Mouse (Mus musculus) lung, postnatal 0 days (tissue): Measurements from ENCODE around the gene Agt. TPM values are rescaled to one million over a fixed set of nuclear protein-coding genes. Genes with fewer than 3 reads are reported as not detected.

Source experiments
- ATAC-seq: fragments of 200-750 bp; cut with Nextera tagmentation; 2 replicates; pipeline ENCODE4 v1.8.0; 2017; ENCODE audit warnings: moderate library complexity
- DNase-seq: peaks from one replicate; pipeline ENCODE4 v3.0.0-alpha.2; 2016; ENCODE audit warnings: low spot score
- H3K27ac ChIP-seq: fragments of 300-500 bp; sonication (generic); 2 replicates; pipeline ENCODE4 v1.5.1; 2014; ENCODE audit warnings: antibody characterized with exemption, mild to moderate bottlenecking, low read length, mixed read lengths
- H3K27me3 ChIP-seq: fragments of 300-500 bp; sonication (generic); replicated peaks from 2 replicates; pipeline ENCODE4 v1.6.1; 2014; ENCODE audit warnings: low read length, mixed read lengths; ENCODE audit not compliant: insufficient read depth
- H3K36me3 ChIP-seq: fragments of 300-500 bp; sonication (generic); 2 replicates; pipeline ENCODE4 v1.6.1; 2014; ENCODE audit warnings: low read length, mixed read lengths; ENCODE audit not compliant: insufficient read depth
- H3K4me1 ChIP-seq: fragments of 300-500 bp; sonication (generic); 2 replicates; pipeline ENCODE4 v1.6.1; 2014; ENCODE audit warnings: antibody characterized with exemption, low read depth, low read length, mixed read lengths; ENCODE audit not compliant: insufficient read depth
- H3K4me2 ChIP-seq: fragments of 300-500 bp; sonication (generic); replicated peaks from 2 replicates; pipeline ENCODE4 v1.6.1; 2014; ENCODE audit warnings: low read depth, mild to moderate bottlenecking, low read length, moderate library complexity, mixed read lengths
- H3K4me3 ChIP-seq: fragments of 300-500 bp; sonication (generic); 2 replicates; pipeline ENCODE4 v1.5.1; 2014; ENCODE audit warnings: low read depth, low read length
- H3K9ac ChIP-seq: fragments of 300-500 bp; sonication (generic); replicated peaks from 2 replicates; pipeline ENCODE4 v1.6.1; 2014; ENCODE audit warnings: low read depth, mild to moderate bottlenecking
- H3K9me3 ChIP-seq: fragments of 300-500 bp; sonication (generic); 2 replicates; pipeline ENCODE4 v1.6.1; 2016; ENCODE audit warnings: low read length, mixed read lengths
- CTCF ChIP-seq: IDR thresholded peaks from 2 replicates; pipeline ENCODE4 v1.5.1; 2016; ENCODE audit warnings: antibody characterized with exemption, mild to moderate bottlenecking
- EP300 ChIP-seq: IDR thresholded peaks from 2 replicates; pipeline ENCODE4 v1.6.1; 2016; ENCODE audit warnings: antibody characterized with exemption, mild to moderate bottlenecking, control low read depth
- WGBS: fragments of 180-500 bp; shearing (Covaris S2); extraction: QIAGEN DNeasy Blood & Tissue Kit; methylation state at CpG from one replicate; pipeline ENCODE4 v1.1.7; 2014; 5-methylcytosine and 5-hydroxymethylcytosine counted together
- polyA plus RNA-seq: library from polyadenylated mRNA; unstranded; fragments of >200 nt; fragmentation: Nextera tagmentation; extraction: Ambion mirVana; gene quantifications from 2 replicates; pipeline ENCODE4 v1.2.1, GENCODE M21; 2015

Agt gene
- polyA plus RNA-seq, 1 experiment from 2014 or later = 133 TPM

GRCm38 (mm10) chr8:124547269-124547668, 22.2 kb downstream of the Agt start:
- Histone ChIP-seq H3K36me3 (peaks cover 69% of the 10 kb centered on the region), H3K4me2 (no peak overlapping the region), H3K4me1 (no peaks in the 10 kb centered on the region), H3K27me3 (no peaks in the 10 kb centered on the region), H3K27ac (no peak overlapping the region), H3K9ac (no peak overlapping the region), H3K9me3 (no peaks in the 10 kb centered on the region), H3K4me3 (no peak overlapping the region)
- no peak for DNase-seq
- 53% methylated on average over 11 of the region's 11 CpGs for WGBS
- ATAC-seq = no peak
- TF ChIP-seq EP300 (no peak), CTCF (no peak)

DNA sequence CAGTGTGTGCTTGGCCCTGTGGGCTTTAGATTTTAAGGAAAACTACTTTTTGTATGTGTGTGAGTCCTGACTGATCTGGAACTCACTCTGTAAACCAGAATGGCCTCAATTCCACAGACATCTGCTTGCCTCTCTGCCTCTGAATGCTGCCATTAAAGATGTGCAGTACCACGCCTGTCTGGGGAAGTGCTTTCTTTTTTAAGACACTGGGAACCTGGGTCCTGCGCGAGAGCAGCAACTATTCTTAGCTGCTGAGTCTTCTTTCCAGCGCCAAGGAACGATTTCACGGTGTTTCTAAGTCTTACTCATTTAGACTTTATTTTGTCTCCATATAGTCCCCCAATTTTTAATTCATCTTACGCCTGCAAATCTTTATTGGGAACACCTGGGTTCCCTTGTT, 22.7 kb downstream of the Agt start:
- H3K4me3 ChIP-seq = no peak overlapping the region
- no peak overlapping the region for H3K27ac ChIP-seq
- no peaks in the 10 kb centered on the region for H3K27me3 ChIP-seq
- H3K4me2 ChIP-seq = no peak overlapping the region
- H3K4me1 ChIP-seq = no peaks in the 10 kb centered on the region
- TF ChIP-seq EP300 = no peak
- DNase-seq (no peak), ATAC-seq (no peak)
- WGBS = 88% methylated on average over 7 of the region's 7 CpGs
- H3K9ac ChIP-seq = no peak overlapping the region
- H3K36me3 ChIP-seq = peaks cover 70% of the 10 kb centered on the region
- no peaks in the 10 kb centered on the region for H3K9me3 ChIP-seq

DNA sequence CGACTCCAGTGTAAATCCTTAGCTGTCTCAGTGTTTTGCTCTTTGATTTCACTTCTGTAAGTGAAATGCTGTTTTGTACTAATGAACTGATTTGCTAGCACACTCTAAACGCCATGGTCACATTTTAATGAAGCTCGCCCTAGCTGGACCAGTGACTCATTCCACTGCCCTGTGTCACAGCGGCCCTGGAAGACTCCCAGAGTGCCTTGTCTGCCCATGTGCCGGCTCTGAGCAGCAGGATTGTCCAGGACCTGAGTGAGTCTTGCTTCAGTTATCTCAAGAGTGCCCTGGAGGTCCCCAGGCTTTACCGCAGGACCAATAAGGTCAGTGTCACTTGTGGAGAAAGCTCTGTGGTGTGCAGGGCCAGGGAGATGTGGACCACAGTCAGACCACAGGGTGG, 23.1 kb downstream of the Agt start:
- TF ChIP-seq CTCF (no peak), EP300 (no peak)
- no peak overlapping the region for H3K4me3 ChIP-seq
- WGBS = 84% methylated on average over 6 of the region's 6 CpGs
- peak; percentile 18 for DNase-seq
- no peaks in the 10 kb centered on the region for H3K27me3 ChIP-seq
- H3K9ac ChIP-seq = no peak overlapping the region
- H3K4me2 ChIP-seq = no peak overlapping the region
- H3K36me3 ChIP-seq = peaks cover 70% of the 10 kb centered on the region
- H3K27ac ChIP-seq = no peak overlapping the region
- ATAC-seq = peak; percentile 47
- no peaks in the 10 kb centered on the region for H3K4me1 ChIP-seq
- no peaks in the 10 kb centered on the region for H3K9me3 ChIP-seq

DNA sequence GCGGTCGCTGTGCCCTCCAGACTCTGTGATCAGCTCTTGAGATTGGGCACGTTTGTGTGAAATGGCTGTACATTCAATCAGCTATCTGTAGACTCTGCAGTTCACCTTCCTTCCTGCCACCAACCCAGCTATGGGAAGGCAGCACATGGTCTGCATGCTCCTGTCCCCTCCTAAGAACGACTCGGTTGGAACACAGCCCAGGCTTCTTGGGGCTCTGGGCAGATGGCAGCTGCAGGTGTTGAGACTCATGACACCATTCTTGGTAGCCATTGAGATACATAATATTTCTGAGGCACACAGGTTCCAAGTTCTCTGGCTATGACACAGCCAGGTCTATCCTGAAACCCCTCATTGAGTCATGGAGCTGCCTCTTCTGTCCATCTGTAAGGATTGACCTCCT, 26.2 kb downstream of the Agt start:
- no peak for ATAC-seq
- peaks cover 66% of the 10 kb centered on the region for H3K36me3 ChIP-seq
- 93% methylated on average over 5 of the region's 5 CpGs for WGBS

DNA sequence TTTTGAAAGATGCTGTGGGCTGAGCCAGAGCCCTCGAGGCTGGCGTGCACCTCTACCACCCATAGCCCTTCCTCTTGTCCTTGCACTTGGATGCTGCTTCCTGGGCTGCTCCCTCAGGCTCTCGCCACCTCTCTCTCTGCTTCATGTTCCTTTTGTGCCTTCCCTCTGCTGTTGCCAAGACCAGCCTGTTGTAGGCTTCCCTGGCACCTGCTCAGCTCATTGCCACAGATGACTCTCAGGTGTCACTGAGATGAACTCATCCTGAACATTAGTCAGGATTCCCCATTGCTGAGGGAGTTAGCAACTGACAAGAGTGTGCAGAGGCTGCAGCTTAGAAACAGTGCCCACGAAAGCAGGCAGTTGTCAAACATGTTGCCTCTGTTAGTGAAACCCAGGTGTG, 27.5 kb downstream of the Agt start:
- TF ChIP-seq CTCF (no peak), EP300 (no peak)
- Histone ChIP-seq H3K4me2 (no peak overlapping the region), H3K4me1 (no peaks in the 10 kb centered on the region), H3K27me3 (no peaks in the 10 kb centered on the region), H3K9me3 (no peaks in the 10 kb centered on the region), H3K9ac (no peak overlapping the region), H3K36me3 (peaks cover 67% of the 10 kb centered on the region), H3K27ac (no peak overlapping the region), H3K4me3 (no peak overlapping the region)
- ATAC-seq = no peak
- 94% methylated on average over 4 of the region's 4 CpGs for WGBS
- DNase-seq = no peak

More for the DNA sequence above, 26.2 kb downstream of the Agt start:
- Histone ChIP-seq H3K9ac (no peak overlapping the region), H3K4me2 (no peak overlapping the region), H3K9me3 (no peaks in the 10 kb centered on the region), H3K27me3 (no peaks in the 10 kb centered on the region), H3K4me3 (no peak overlapping the region), H3K27ac (no peak overlapping the region), H3K4me1 (no peaks in the 10 kb centered on the region)
- DNase-seq = no peak
- TF ChIP-seq CTCF = no peak

DNA sequence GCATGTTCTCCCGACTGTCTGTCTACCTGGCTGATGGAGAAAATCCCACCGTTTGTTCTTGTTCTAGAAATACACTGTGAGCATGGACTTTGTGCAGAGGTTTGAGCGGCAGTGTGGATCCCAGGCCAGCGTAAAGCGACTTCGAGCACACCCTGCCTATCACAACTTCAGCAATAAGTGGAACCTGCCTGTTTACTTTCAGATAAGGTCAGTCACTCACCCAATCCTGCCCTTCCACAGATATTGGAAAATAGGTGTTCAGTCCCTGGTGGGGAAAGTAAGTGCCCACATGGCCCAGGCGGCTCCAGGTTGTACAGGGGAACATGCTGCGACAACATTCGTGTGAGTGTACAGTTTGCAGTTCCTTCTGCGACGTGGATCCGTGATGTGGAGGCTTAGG, 28.6 kb downstream of the Agt start:
- no peak overlapping the region for H3K9ac ChIP-seq
- TF ChIP-seq EP300 (no peak), CTCF (no peak)
- no peak overlapping the region for H3K4me2 ChIP-seq
- no peaks in the 10 kb centered on the region for H3K9me3 ChIP-seq
- peaks cover 61% of the 10 kb centered on the region for H3K36me3 ChIP-seq
- H3K4me3 ChIP-seq = no peak overlapping the region
- no peaks in the 10 kb centered on the region for H3K27me3 ChIP-seq
- no peak overlapping the region for H3K27ac ChIP-seq
- WGBS = 67% methylated on average over 12 of the region's 12 CpGs
- H3K4me1 ChIP-seq = no peaks in the 10 kb centered on the region
- DNase-seq = no peak
- ATAC-seq = no peak

DNA sequence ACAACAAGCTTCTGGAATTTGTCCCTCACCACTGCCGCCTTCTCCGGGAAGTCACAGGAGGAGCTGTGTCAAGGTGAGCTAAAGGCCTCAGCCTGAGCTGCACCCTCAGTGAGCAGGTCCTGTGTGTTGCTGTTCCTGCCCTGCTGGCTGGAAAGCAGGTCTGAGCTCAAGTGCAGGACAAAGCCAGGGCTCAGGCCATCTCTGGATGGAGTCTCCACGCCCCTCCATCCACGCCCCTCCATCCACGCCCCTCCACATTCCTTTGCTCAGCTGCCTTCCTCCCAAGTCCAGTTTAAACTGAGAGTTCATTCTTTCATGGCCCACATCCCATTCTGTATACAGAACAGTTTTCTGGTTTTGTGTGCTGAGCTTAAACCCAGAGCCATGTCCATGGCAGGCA, 34.1 kb downstream of the Agt start:
- no peaks in the 10 kb centered on the region for H3K27me3 ChIP-seq
- DNase-seq (no peak), ATAC-seq (no peak)
- H3K27ac ChIP-seq = no peak overlapping the region
- no peaks in the 10 kb centered on the region for H3K9me3 ChIP-seq
- H3K4me3 ChIP-seq = no peak overlapping the region
- H3K4me2 ChIP-seq = no peak overlapping the region
- TF ChIP-seq CTCF (no peak), EP300 (no peak)
- no peak overlapping the region for H3K9ac ChIP-seq
- no peaks in the 10 kb centered on the region for H3K4me1 ChIP-seq
- 69% methylated on average over 5 of the region's 5 CpGs for WGBS
- H3K36me3 ChIP-seq = peaks cover 43% of the 10 kb centered on the region
